Mouse (Mus musculus) gastrocnemius, adult 8-10 months (tissue): ENCODE results near the gene Gm17349. TPM values are rescaled to one million over a fixed set of nuclear protein-coding genes. Genes with fewer than 3 reads are reported as not detected.
"Not testable (repeated sequence)": the region's sequence is repeated elsewhere in the genome, so short reads cannot be mapped to it uniquely, and the experiment has no call there.

ENCODE experiments used
- DNase-seq, 2 experiments: peaks; one replicate each; pipeline ENCODE4 v3.0.0; 2022; ENCODE audit warnings: low spot score in 2 of 2
- total RNA-seq, 4 experiments: library from RNA; stranded (reverse); gene quantifications; 2 replicates each; pipeline ENCODE4 v1.2.4; 2022

The Gm17349 gene
- total RNA-seq, 4 experiments from 2014 or later = 1.3 TPM; not detected in 3

DNA sequence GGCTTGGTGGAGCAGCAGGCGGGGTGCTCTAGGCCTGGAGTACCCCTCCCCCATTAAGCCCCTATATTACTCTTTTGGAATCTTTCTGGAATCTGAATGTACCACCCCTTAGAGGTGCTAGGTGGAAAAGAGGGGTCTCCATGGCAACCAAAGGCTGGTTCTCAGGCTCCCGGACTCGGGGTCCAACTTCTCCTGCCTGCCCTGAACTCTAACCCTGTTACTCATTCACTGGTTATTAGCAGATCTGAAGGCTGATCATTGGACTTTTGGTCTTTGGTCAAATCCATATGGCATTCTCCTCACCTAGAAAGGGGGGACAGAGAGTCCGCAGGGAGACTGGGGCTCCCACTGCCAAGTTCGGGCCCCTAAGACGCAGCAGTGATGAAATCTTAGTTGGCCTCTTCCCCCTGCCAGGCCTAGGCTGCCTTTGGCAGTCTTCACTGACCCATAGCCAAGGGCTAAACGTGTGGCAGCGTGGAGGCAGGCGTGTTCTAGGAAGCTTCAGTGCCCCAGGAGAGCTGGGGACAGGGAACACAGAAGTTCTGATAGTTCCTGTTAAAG lies 13.3 kb upstream of the Gm17349 start:
- DNase-seq = peak; percentile 64 to 77

DNA sequence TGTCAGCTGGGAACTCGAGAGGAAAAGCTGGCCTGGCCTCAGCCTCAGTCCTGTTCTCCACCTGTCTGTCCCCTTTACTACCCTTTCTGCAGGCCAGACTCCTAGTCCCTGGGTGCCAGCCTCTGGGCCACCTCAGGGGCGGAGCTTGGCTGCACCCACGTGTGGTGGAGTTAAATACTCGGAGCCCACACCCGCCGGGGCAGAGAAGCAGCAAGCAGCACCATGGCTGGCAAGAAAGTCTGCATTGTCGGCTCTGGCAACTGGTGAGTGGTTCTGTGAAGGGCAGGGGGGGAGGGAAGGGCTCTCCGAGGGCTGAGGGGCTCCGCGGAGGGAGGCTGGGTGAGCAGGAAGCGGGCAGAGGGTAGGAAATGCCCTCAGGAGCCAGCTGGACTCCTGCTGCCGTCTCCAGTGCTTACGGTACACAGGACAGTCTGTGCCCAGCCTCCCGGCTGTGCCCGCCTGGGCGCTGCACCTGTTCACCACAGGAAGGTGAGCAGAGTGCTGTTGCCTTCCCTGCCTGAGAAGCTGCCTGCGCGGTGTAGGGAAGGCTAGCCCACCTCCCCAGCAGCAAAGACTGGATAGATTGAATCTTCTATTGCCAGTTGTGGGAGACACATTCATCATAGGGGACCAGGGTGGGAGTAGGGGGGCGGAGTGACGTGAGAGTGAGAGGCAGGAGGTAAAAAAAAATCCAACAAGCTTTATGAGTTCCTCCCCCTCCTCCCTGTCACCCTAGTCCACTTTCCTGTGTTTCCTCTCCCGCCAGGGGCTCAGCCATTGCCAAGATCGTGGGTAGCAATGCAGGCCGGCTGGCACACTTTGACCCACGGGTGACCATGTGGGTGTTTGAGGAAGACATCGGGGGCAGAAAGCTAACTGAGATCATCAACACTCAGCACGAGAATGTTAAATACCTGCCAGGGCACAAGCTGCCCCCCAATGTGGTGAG lies 12.4 kb upstream of the Gm17349 start, which contains the start of gene Gpd1:
Gene Gpd1, plus strand, starts transcription at position 130 of the 949 bp plus-strand sequence.
- peak; percentile 76 to 87 for DNase-seq

DNA sequence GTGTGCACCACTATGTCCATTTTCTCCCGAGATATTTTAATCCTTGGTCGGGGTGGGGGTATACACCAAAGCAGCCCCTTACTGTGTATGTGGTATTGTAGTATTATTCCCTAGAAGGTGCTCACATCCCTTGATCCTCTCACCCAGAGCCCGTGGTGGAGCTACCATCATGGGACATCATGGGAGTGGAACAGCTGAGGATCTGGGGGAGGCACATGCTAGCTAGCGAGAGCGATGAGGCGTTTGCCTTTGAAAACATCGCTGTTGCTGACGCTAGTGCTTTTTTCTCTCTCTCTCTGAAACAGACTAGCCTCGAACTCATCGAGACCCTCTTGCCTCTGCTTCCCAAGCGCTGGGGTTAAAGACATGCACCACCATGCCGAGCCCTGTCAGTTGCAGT lies 11.5 kb upstream of the Gm17349 start:
- DNase-seq = no peak

DNA sequence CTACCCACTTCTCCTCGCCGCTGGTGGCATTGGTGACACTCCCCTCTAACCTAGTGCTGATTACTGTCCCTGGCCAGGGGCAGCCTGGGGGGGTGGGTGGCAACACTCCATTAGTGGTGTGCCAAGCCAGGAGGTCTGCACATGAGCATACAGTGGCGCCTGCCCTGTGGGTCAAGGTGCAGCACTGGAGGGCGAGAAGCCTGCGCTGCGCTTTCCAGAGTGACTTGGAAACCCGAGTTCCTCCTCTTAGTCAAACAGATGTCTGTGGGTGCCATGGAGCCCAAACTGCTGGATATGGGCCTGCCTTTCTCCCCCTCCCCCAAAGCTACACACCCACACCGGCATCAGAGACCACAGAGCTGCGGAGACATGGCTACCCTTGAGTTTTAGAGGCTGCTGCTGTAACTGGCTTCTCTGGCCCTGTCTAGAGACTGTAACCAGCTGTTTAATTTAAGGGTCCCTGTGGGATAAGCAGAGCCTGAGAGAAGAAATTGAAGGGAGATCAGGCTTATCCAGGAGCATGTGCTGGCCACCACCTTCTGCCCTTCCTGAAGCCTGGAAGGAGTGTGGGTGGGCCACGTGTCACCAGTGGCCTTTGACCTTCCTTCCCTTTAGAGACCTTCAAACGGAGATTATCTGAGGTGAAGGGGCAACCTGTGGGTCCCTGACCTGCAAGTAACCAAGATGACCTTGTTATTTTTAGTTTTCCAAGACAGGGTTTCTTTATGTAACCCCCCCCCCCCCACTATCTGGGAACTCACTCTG lies 10.9 kb upstream of the Gm17349 start:
- DNase-seq = no peak

DNA sequence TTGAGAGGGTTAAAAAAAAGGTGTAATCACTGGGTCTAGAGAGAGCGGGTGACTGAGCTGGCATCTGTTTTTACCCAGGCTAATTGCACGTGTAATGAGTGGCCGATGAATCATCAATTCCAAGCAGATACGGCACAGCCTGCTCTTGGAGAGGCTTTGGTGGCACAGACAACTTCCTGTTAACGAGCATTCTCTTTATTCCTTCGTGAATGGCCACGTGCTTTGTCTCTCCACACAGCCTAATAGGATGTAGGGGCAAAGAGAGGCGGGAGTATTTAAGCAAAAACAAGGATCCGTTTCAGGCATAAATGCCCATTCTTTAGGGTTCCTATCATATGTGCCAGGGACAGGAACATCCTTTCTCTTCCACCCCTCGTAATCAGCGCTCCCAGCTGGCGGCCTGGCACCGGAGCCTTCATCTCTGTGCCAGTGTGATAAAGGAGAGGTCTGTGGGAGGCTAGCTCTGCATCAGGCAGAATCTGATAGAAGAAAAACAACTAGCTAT lies 10.1 kb upstream of the Gm17349 start:
- no peak for DNase-seq

DNA sequence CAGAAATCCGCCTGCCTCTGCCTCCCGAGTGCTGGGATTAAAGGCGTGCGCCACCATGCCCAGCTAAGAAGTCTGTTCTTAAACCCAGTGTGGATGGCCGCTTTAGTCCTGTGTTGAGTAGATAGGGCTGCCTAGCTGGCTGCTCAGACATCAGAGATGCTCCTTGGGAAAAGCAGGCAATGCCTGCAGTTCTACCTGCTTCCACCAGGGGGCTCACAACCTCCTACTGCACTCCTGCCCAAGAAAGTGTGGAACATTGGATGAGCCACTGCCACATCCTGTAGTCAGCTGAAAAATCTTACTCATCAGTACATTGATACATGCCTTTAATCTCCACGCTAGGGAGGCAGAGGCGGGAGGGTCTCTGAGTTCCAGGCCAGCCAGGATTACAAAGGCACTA lies 9.6 kb upstream of the Gm17349 start:
- DNase-seq = peak; percentile 67 to 73

DNA sequence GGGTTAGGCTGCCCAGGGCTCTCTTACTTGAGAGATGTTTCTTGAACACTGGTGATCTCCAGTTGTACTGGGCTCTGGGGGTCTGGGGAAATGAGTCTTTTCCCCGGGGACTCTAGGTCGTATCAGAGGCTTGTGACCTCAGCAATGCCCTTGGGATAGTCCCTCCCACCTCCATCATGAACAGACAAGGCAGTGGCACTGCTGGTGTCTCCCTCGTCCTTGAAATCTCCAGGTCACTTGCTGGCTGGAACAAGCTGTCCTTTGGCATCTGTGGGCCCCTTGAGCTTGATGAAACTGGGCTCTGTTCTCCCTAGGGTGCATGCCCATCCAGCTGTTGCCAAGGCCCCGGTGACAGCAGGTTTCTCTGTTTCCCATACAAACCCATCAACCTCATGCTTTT lies 8.9 kb upstream of the Gm17349 start:
- DNase-seq = no peak

DNA sequence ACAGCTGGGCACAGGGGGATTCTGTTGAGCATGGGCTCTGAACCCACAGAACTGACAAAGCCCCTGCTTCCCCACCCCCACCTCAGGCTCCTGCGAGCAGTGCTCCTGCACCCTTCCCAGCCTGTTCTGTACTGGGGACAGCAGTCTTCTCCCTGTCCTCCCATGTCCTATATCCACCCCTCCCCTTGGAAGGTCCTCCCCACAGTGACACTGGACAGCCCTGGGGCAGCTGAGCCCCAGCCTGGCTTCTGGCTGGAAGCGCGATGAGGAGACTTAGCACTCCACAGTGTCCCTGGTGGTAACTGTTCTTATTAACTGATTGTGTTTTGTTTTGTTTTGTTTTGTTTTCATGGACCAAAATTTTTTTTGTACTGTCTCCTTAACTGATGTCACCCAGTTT lies 8.3 kb upstream of the Gm17349 start:
- DNase-seq = no peak

DNA sequence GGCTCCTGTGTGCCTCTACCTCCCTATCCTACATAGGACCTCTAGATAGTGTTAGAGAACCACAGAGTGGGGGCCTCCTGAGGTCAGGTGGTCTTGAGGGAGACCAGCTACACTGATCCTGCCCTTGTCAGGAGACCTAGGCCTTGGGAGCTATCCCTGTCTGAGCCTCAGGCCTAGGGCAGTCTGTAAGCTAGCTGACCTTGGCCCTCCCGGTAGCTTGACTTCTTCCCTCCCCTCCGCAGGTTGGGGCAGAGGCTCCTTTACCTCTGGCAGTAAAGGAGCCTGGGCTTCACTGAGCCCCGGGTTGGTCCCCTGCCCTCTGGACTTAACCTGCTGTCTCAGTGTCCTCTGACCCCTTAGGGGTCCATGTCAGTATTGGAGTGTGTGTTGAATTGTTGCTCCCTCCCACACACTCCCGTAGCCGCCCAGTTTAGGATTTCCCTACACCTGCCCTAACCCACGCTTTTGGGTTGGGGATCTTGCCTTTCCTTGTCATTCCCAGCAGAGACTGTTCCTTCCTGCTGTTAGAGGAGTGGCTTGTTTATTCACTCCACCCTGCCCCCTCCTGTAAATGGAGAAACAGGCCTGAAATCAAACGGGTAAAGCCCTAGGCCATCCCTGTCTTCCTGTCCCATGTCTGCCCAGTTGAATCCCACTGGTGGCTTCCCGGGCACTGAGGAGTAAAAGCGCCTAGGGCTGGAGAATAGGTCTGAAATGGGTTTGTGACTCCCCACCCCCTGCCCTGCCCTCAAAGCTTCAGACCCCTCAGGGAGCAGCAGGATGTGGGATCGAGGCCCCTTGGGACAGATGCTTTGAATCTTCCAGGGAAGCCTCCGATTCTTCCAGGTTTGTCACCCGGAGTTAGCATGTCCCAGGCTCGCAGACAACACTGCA lies 7.6 kb upstream of the Gm17349 start:
- no peak for DNase-seq

DNA sequence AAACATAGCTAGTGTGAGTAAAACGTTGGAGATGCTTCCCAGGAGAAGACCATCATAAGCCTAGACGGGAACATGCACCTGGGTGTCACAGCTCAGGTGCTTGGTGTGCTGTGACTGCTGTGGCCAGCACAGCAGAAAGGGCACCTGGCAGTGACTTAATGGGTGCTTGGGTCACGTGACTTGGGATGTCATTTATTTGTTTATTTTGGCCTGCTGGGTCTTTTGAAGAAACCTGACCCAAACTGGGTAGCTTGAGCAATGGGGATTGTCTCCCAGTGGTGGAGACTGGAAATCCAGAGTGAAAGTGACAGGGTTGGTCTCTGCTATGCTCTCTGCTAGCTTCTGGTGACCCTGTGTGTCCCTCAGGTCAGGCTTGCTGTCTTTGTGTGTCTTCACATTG lies 6.2 kb upstream of the Gm17349 start:
- no peak for DNase-seq

DNA sequence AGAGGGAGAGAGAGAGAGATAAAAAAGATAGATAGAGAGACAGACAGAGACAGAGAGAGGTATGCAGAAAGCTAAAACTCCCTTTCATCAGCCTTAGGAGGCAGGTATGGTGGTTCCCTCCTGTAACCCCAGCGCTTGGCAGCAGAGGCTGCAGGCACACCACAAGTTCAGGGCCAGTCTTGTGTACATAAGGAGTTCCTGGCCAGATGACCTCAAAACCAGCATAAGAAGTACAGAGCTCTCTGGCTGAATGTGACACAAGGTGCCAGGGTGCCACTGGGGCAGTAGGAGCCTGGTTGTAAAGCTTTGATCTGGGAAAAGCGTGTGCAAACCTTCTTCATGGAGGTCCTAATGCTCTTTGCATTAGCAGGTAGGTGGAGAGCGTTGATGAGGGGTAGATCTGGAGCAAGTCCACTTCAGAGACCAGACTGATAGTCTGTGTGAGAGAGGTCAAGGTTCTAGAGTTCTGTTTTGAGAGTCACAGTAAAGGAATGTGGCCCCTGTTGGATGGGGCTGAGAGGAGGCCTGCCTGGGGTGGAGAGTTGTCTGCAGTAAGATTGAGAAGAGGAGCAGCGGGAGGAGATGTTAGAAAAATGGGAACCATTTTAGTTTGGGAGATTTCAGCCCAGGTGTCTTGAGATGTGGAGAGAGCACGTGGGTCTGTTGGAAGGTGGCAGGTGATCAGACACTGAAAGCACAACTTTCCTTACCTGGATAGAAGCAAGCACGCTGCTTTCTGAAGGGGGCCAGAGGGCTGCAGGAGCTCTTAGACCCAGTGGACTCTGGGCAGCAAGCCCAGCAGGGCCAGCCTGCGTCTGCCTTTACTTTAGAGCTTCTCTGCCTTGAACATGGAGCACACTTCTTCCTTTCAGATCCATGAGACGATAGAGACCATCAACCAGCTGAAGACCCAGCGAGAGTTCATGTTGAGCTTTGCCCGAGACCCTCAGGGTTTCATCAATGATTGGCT lies 5.2 kb upstream of the Gm17349 start:
- no peak for DNase-seq

DNA sequence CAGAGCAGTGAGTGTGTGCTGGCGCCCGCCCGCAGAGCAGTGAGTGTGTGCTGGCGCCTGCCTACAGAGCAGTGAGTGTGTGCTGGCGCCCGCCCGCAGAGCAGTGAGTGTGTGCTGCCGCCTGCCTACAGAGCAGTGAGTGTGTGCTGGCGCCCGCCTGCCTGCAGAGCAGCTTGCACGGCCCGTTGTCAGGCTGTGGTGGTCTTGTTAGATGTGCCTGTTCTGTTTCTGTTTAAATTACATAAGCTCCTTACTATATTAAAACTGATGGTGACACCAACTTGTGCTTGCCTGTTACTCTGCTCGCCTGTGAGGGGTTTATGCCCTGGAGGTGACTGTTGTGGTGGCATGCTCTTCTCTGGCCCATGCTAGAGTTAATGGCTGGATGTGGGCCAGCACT lies 2.9 kb upstream of the Gm17349 start:
- DNase-seq = no peak

DNA sequence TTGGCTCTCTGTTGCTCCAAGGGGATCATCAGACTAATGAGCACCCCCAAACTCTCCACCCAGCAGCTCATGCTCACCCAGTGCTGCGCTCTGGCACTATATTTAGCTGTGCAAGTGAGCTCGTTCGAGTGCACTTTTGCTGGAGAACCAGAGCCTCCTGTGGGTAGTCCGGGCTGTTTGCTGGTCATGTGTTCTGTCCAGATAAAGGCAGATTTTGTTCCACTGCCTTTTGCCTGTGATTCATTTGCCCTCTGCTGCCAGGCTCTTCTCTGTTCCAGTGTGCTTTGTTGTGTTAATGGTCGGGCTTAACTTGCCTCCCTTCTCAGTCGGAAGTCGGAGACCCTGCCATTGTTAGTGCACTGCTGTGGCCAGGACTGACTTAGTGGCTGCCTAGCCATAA lies 409 bp downstream of the Gm17349 start:
- DNase-seq = no peak

DNA sequence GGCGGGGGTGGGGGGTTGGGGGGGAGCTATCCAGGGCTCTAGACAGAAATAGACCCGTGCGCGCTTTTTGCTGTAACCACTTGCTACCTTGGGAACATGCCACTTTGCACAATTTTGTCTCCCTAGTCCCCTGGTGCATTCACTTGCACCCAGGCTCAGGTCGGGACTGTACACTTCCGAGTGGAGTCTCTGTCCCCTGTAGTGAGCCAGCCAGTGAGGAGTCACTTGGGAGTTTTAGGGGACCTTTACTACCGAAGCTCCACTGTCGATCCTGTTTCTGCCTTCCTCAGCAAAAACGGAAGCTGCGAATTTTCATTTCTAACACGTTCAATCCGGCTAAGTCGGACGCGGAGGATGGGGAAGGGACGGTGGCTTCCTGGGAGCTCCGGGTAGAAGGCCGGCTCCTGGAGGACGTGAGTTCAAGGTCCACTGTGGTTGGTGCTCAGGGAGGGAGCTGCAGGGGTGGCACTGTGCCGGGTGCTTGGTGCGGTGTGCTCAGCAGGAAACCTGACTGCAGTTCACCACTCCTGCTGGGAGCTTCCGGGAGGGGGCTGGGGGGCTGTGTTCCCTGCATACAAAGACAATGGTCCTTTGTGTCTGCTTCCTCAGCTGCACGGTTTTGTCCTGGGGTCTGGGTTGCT lies 1.1 kb downstream of the Gm17349 start:
- no peak for DNase-seq

DNA sequence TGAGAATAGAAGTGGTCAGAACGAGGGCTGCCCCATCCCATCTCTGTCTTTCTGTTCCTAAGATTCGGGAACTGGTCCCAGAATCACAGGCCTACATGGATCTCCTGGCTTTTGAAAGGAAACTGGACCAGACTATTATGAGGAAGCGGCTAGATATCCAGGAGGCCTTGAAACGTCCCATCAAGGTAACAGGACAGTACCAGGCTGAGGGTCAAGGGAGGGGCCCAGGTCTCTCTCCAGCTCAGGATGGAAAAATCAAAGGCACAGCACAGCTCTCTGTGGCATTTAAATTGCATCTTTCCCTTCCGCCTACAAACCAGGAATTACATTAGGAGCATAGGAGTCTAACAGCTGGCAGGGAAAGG lies 1.6 kb downstream of the Gm17349 start:
- no peak for DNase-seq

DNA sequence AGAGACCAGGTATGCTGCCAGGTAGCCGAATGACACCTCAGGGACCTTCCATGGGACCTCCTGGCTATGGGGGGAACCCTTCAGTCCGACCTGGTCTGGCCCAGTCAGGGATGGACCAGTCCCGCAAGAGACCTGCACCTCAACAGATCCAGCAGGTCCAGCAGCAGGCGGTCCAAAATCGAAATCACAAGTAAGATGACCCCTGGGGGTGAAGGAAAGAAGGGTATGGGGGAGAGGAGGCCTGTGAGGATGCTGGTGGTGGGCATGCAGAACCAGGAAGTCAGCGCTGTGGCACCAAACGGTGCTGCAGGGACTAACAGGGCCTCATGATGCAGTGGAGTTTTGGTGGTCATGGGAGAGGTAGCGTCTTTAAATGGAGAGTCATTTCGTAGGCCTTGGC lies 2.2 kb downstream of the Gm17349 start:
- DNase-seq = no peak

DNA sequence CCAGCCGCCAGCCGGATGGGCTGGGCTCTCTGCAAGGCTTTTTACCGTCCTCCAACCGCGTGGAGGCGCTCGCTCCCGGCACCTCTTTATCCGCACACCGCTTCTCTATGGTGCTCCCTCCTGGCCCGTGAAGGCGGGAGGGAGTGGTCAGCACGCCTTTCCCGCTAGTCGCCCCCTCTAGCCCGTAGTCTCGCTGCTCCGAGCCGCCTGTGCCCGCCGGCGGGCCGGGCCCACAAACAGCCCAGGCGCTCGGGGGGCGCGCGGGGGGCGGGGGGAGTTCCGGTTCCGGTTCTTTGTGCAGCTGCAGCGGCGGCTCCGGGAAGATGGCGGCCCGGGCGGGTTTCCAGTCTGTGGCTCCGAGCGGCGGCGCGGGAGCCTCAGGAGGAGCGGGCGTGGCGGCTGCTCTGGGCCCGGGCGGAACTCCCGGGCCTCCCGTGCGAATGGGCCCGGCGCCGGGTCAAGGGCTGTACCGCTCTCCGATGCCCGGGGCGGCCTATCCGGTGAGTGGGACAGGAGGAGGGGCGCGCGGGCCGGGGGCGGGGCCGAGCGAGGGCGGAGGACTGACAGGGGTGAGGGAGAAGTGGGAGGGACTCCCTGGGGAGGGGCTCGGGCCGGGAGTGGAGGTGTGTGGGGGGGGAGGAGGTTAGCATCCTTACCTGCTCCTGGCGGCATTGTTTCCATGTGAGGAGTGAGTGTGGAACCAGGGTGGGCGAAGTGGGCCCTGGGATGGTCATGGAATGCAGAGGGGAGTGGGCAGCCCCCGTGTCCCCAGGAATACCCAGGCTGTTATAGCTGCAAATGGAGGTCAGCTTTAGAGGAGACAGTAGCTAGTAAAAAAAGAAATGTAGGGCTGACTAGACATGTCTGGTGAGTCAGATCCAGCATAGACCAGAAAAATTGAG lies 3.0 kb downstream of the Gm17349 start, which contains the start of gene Smarcd1:
Gene Smarcd1, plus strand, starts transcription at position 131 of the 902 bp plus-strand sequence.
- DNase-seq = peak; percentile 79 to 88

DNA sequence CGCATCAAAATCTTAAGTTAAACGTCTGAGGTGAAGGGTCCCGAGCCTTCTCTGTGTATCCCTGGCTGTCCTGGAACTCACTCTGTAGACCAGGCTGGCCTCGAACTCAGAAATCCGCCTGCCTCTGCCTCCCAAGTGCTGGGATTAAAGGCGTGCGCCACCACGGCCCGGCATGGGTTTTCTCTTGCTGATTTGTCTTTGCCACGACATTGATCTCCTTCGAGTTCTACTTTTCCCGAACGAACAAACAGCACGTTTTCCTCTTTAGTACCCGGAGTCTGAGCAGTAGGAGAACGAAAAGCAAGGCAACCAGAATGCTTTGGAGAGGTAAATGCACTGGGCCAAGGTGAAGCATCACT lies 3.7 kb downstream of the Gm17349 start:
- DNase-seq = not testable (repeated sequence)
